Mouse (Mus musculus) stomach, embryonic 15.5 days (tissue): Measurements from ENCODE around the gene Slc7a5. TPM values are rescaled to one million over a fixed set of nuclear protein-coding genes. Genes with fewer than 3 reads are reported as not detected.

Experiments
- ATAC-seq: fragments of 200-750 bp; cut with Nextera tagmentation; 2 replicates; pipeline ENCODE4 v1.8.0; 2017; ENCODE audit warnings: low read depth, moderate number of reproducible peaks, moderate TSS enrichment; ENCODE audit not compliant: insufficient read depth, low FRiP score
- H3K27ac ChIP-seq: fragments of 300-500 bp; sonication (generic); 2 replicates; pipeline ENCODE4 v1.5.1; 2015; ENCODE audit warnings: mild to moderate bottlenecking, inconsistent platforms
- H3K27me3 ChIP-seq: fragments of 300-500 bp; sonication (generic); replicated peaks from 2 replicates; pipeline ENCODE4 v1.6.1; 2015; ENCODE audit warnings: inconsistent platforms
- H3K36me3 ChIP-seq: fragments of 300-500 bp; sonication (generic); 2 replicates; pipeline ENCODE4 v1.6.1; 2015; ENCODE audit warnings: inconsistent platforms
- H3K4me1 ChIP-seq: fragments of 300-500 bp; sonication (generic); 2 replicates; pipeline ENCODE4 v1.6.1; 2015; ENCODE audit warnings: inconsistent platforms
- H3K4me2 ChIP-seq: fragments of 300-500 bp; sonication (generic); 2 replicates; pipeline ENCODE4 v1.6.1; 2015; ENCODE audit warnings: mild to moderate bottlenecking, inconsistent platforms
- H3K4me3 ChIP-seq: fragments of 300-500 bp; sonication (generic); replicated peaks from 2 replicates; pipeline ENCODE4 v1.5.1; 2015; ENCODE audit warnings: inconsistent platforms
- H3K9ac ChIP-seq: fragments of 300-500 bp; sonication (generic); 2 replicates; pipeline ENCODE4 v1.6.1; 2015; ENCODE audit warnings: inconsistent platforms
- H3K9me3 ChIP-seq: fragments of 300-500 bp; sonication (generic); 2 replicates; pipeline ENCODE4 v1.6.1; 2016; ENCODE audit warnings: inconsistent platforms
- WGBS: fragments of 180-500 bp; shearing (Covaris S2); methylation state at CpG from one replicate; pipeline ENCODE4 v1.1.7; 2015; 5-methylcytosine and 5-hydroxymethylcytosine counted together
- polyA plus RNA-seq: library from polyadenylated mRNA; unstranded; fragments of >200 nt; fragmentation: Nextera tagmentation; extraction: Ambion mirVana; gene quantifications from 2 replicates; pipeline ENCODE4 v1.2.1, GENCODE M21; 2015

The Slc7a5 gene
- polyA plus RNA-seq, 1 experiment from 2014 or later, result 22.7 TPM

DNA sequence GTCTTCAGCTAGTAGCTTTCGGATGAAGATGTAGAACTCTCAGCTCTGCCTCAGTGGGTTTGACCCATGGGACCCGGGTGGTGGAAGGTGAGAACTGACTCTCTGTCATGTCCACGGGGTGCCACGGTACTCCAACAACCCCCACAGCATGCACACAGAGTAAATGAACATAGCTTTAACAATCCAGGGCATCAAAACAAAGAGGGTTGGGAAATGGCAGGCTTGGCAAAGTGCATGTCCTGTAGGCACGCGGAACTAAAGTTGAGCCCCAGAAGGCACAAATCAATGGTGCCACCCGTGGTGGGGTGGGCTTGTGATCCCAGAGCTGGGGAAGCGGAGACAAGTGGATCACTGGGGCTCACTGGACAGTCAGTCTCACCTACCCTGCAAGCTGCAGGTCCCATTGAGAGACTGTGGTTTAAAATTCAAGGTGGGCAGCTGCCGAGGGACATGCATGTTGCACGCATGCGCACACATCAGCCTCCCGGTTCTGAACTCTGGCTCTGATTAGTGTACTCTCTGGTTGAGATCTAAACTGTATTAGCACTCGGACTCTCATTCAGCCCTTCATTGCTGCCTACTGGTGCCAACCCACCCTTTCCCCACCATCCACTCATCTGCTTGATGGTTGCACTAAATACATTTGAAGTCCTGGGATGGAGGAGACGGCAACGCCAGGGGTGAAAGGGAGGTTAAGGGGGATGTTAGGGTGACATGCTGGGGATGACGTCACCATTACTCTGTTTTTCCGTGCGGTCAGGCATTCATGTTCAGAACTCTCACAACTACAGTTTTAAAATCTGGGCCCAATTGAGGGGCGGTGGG, 41.0 kb upstream of the Slc7a5 start:
- Histone ChIP-seq H3K27me3 (no peaks in the 10 kb centered on the region), H3K4me1 (peaks cover 36% of the 10 kb centered on the region), H3K9me3 (no peaks in the 10 kb centered on the region), H3K4me3 (peak overlapping the region; percentile 30), H3K36me3 (no peaks in the 10 kb centered on the region), H3K27ac (peak overlapping the region; percentile 92), H3K9ac (no peak overlapping the region), H3K4me2 (peak overlapping the region; percentile 64)
- no peak for ATAC-seq
- WGBS, result 52% methylated on average over 19 of the region's 19 CpGs

DNA sequence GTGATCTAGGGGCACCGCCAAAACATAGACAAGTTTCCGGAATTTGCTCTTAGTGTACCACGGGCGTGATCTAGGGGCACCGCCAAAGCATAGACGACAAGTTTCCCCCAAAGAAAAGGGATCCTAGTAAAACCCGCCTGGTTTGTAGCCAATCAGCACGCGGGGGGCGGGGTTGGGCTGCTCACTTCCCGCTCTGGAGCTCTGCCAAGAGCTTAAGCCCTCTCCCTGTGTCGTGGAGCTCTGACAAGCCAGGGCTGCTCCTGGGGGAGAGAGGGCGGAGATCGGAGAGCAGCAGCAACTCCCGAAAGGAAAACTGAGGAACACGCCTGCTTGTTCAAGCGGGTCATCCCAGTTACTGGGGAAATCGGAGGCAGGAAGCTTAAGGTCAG, 40.3 kb upstream of the Slc7a5 start:
- H3K36me3 ChIP-seq, result no peaks in the 10 kb centered on the region
- H3K4me1 ChIP-seq, result peaks cover 34% of the 10 kb centered on the region
- H3K9me3 ChIP-seq, result no peaks in the 10 kb centered on the region
- peak overlapping the region; percentile 64 for H3K4me2 ChIP-seq
- no peaks in the 10 kb centered on the region for H3K27me3 ChIP-seq
- WGBS, result under 1% methylated on average over 18 of the region's 18 CpGs
- H3K27ac ChIP-seq, result peak overlapping the region; percentile 92
- H3K4me3 ChIP-seq, result peak overlapping the region; percentile 30
- ATAC-seq, result peak; percentile 53
- H3K9ac ChIP-seq, result peak overlapping the region; percentile 20; the same call in 1 of the 2 replicates

DNA sequence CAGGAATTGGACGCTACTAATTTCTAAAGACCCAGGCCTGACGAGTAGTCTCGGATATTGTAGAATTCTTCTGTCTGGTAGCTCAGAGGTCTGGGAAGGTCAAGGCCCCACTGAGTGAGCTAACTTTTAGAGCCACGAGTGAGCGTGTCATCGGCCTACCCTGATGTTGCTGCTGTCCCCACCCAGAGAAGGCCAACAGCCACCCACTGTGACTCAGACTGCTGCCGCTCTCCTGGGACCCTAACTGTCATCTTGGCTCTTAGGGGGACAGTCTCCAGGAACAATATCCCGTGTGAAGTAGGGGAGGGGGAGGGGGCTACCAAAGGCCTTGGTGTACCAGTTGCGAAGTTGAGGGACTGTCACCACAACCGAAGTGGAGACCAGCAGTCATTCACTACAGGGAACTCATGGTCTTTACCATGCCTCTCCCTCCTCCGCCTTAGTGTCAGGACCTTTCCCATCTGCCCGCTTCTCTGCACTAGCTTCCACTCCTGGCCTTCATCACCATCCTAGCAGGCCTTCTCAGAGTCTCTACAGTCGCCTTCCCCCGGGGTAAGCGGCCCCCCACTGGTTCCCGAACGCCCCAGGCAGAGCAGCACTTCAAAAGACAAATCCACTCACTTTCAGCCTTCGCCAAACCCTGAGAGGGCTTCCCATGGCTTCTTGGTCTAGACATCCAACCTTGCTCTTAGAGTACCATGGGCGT, 39.7 kb upstream of the Slc7a5 start:
- H3K36me3 ChIP-seq, result no peaks in the 10 kb centered on the region
- 28% methylated on average over 18 of the region's 19 CpGs for WGBS
- H3K9me3 ChIP-seq, result no peaks in the 10 kb centered on the region
- no peak for ATAC-seq
- peak overlapping the region; percentile 64 for H3K4me2 ChIP-seq
- peak overlapping the region; percentile 20; the same call in 1 of the 2 replicates for H3K9ac ChIP-seq
- H3K4me1 ChIP-seq, result peaks cover 28% of the 10 kb centered on the region
- no peaks in the 10 kb centered on the region for H3K27me3 ChIP-seq
- H3K27ac ChIP-seq, result peak overlapping the region; percentile 92
- peak overlapping the region; percentile 30 for H3K4me3 ChIP-seq

DNA sequence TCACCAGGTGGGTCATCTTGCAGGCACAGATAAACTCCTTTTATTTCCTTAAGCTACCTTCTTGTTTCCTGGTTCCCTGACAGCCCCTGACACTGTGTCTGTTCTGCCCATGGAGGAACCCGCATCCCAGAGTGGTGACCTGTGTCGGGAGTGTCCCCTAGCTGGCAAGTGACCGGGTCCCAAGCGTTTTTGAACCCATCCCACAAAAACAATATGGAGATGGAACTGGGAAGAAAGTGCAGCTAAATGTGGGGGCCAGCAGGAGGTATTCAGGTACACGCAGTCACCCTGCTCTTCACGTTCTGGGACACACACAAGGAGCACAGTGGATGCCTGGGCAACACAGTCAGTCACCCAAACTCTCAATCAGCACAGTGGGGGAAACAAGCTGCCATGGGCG, 38.9 kb upstream of the Slc7a5 start:
- H3K4me1 ChIP-seq, result peaks cover 23% of the 10 kb centered on the region
- WGBS, result 85% methylated on average over 7 of the region's 7 CpGs
- no peak overlapping the region for H3K4me3 ChIP-seq
- H3K9me3 ChIP-seq, result no peaks in the 10 kb centered on the region
- ATAC-seq, result no peak
- H3K27me3 ChIP-seq, result no peaks in the 10 kb centered on the region
- no peak overlapping the region for H3K27ac ChIP-seq
- H3K9ac ChIP-seq, result no peak overlapping the region
- no peak overlapping the region for H3K4me2 ChIP-seq
- no peaks in the 10 kb centered on the region for H3K36me3 ChIP-seq

DNA sequence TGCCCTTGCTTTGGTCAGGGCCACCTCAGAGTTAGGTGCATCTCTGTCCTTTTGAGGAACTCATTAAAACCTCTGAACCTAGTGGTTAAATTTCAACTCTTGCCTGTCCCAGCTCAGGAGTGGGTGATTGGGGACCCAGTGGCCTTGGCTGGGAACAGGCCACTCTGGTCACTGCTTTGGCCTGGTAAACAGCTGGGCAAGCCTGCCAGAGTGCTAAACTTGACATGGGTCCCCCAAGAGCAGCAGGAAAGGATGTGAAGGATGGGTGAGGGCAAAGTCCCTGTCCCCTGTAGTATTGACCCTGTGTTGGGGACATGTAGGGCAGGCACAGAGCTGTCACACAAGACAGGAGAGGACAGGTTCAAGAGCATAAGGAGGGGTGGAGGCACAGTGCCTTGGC, 37.3 kb upstream of the Slc7a5 start, which contains the start of gene Car5a:
TSS of gene Car5a (minus strand) at position 74 of the 400 bp plus-strand sequence.
- Histone ChIP-seq H3K9ac (no peak within 1 kb of the TSS), H3K4me2 (no peak within 1 kb of the TSS)
- ATAC-seq, result no peak

DNA sequence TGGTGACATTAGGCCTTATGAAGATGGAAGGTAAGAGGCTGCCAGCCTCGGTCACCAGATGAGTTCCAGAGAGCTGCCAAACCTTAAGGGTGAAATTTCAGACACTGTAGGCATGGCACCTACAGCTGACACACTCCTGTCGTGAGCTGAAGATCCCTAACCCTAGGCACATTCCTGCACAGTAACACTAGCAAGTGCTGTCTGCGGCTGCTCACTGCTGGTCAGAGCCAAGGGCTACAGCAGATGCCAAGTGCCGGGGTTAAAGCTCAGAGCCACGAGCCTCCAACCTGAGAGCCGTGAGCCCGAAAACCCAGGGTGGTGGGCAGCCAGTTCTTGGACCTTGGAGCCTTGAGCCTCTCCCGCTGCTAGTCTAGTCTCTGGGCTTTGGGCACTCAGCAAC, 36.2 kb upstream of the Slc7a5 start:
- Histone ChIP-seq H3K9me3 (no peaks in the 10 kb centered on the region), H3K4me3 (no peak overlapping the region), H3K27ac (no peak overlapping the region), H3K9ac (no peak overlapping the region), H3K4me2 (no peak overlapping the region), H3K4me1 (peaks cover 16% of the 10 kb centered on the region), H3K27me3 (no peaks in the 10 kb centered on the region), H3K36me3 (no peaks in the 10 kb centered on the region)
- ATAC-seq, result no peak
- WGBS, result 75% methylated on average over 8 of the region's 8 CpGs

More for the DNA sequence above, 37.3 kb upstream of the Slc7a5 start, which contains the start of gene Car5a:
- H3K27ac ChIP-seq, result no peak within 1 kb of the TSS
- H3K4me1 ChIP-seq, result peaks cover 23% of the 10 kb centered on the region
- H3K27me3 ChIP-seq, result no peaks in the 10 kb centered on the region
- no peaks in the 10 kb centered on the region for H3K9me3 ChIP-seq
- H3K4me3 ChIP-seq, result no peak within 1 kb of the TSS
- H3K36me3 ChIP-seq, result no peaks in the 10 kb centered on the region

DNA sequence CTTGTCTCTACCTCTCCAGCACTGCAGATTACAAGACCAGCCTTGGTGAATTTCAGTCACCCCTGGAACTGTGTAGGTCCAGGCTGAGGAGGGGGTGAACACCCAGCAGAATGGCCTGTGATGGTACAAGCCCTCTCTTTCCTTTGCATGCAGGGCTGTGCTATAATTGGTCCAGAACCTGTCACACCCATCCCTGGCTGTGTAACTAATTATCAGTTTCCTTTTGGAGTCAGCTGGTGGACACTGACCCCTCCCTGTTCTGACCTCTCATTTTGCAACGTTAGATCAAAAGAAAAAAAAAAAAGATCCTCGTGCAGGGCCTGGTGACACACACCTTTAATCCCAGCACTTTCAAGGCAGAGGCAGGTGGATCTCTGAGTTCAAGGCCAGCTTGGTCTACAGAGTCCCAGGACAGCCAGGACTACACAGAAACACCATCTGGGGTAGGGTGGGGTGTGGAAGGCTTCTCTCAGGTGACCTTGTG, 35.6 kb upstream of the Slc7a5 start:
- Histone ChIP-seq H3K9me3 (no peaks in the 10 kb centered on the region), H3K4me1 (peaks cover 10% of the 10 kb centered on the region), H3K27me3 (no peaks in the 10 kb centered on the region), H3K4me2 (no peak overlapping the region), H3K36me3 (no peaks in the 10 kb centered on the region), H3K27ac (no peak overlapping the region), H3K9ac (no peak overlapping the region), H3K4me3 (no peak overlapping the region)
- no peak for ATAC-seq
- whole genome bisulfite sequencing, result 24% methylated on average over 2 of the region's 2 CpGs

DNA sequence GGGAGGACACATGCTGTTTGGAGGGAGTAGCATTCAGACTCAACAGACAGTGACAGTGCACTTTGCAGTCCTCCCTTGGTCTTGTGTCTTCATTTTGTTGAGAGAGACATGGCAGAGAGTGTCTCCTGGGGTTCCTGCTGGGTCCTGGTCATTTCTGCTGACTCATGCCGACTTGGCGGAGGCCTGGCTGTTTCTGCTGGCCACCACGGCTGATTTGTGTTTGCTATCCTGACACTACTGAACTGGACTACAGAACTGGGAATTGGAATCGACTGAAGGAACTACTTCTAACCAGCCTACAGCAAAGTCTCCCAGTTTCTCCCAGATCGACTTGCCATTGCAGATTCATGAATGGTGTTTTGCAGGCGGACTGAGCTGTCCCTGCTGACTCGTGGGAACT, 31.2 kb upstream of the Slc7a5 start:
- no peak overlapping the region for H3K9ac ChIP-seq
- ATAC-seq, result no peak
- H3K4me2 ChIP-seq, result no peak overlapping the region
- no peaks in the 10 kb centered on the region for H3K9me3 ChIP-seq
- no peaks in the 10 kb centered on the region for H3K36me3 ChIP-seq
- H3K27ac ChIP-seq, result no peak overlapping the region
- peaks cover 10% of the 10 kb centered on the region; the same call in 1 of the 2 replicates for H3K4me1 ChIP-seq
- WGBS, result 81% methylated on average over 7 of the region's 7 CpGs
- no peak overlapping the region for H3K4me3 ChIP-seq
- H3K27me3 ChIP-seq, result no peaks in the 10 kb centered on the region

DNA sequence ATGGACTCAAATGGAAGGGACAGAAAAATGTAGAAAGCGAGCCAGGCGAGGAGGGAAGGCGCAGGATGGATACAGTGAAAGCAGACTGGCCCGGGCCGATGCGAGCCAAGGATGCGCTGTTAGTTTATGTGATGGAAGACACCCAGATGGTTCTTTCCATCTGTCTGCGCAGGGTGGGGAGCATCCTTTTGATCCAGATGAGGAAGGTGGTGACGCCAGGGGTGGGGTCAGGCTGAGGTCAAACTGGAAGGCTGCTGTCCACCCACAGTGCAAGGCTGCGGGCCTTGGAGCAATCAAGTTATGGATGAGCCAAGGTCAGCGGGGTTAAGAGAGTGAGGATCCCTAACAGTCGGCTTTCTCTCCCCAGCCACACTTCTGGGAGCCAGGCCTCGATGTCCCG, 28.9 kb upstream of the Slc7a5 start:
- Histone ChIP-seq H3K27ac (no peak overlapping the region), H3K9ac (no peak overlapping the region), H3K4me3 (no peak overlapping the region), H3K36me3 (no peaks in the 10 kb centered on the region), H3K4me2 (no peak overlapping the region), H3K27me3 (no peaks in the 10 kb centered on the region), H3K9me3 (no peaks in the 10 kb centered on the region), H3K4me1 (peaks cover 10% of the 10 kb centered on the region; the same call in 1 of the 2 replicates)
- ATAC-seq, result no peak
- 43% methylated on average over 14 of the region's 14 CpGs for WGBS

DNA sequence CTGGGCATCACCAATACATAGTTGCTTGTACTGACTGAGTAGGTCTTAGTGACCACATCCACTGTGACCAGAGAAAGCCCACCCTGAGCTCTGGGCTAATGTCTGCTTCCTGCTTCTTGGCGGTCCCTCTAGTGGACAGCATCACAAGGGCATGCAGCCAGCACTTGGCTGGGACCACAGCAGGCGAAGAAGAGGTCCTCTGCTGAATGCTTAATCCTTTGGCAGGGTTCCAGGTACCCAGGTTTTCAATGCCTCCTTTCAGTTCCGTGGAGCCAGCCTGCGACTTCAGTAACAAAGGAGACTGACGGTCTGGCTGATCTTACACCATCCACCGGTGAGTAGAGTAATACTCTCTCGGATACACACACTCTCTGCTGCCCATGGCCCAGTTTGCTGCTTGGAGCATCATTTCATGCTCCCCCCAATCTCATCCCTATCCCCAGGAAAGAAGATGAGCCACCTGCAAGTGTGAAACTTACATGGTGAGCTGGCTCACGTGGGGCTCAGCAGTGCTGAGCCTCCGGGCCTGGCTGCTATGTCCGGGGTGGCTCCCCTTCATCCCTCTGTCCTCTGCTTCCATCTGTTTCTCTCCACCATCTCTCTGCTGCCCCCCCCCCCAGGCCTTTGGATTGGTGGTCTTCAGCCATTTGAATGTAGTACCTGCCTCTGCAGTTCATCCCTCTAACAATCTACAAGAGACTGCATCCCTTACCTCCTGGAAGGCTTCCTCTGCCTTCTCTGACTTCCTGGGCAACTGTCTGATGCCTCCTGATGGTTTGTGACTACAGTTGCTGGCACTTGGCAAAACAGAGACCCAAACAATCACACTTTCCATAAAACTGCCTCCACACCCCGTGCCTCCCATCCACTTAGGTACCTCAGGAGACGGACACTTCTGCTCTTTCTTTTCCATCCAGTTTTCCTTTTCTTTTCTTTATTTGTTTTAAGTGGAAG, 28.1 kb upstream of the Slc7a5 start:
- H3K4me1 ChIP-seq, result peaks cover 10% of the 10 kb centered on the region; the same call in 1 of the 2 replicates
- H3K4me2 ChIP-seq, result no peak overlapping the region
- no peak overlapping the region for H3K9ac ChIP-seq
- ATAC-seq, result no peak
- no peaks in the 10 kb centered on the region for H3K9me3 ChIP-seq
- no peaks in the 10 kb centered on the region for H3K27me3 ChIP-seq
- no peak overlapping the region for H3K4me3 ChIP-seq
- H3K27ac ChIP-seq, result no peak overlapping the region
- H3K36me3 ChIP-seq, result no peaks in the 10 kb centered on the region
- WGBS, result 46% methylated on average over 12 of the region's 12 CpGs

DNA sequence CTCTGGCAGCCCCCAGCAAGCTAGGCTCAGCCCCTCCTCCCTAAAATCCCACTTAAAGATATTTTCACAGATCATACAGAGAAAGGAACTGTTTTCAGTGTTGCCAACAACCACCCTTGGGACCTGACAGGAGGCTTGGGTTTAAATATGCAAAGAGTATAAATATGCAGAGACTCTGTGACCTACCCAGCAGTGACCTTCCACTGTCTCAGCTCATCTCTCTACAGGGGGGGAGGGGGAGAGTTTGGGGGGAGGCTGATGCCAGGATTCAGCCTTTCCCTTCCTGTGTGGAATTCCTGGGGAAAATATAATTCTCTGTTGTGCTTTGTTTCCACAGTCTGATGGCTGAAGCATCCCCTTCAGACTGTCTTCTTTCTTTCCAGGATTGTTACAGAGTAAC, 27.4 kb upstream of the Slc7a5 start:
- no peak overlapping the region for H3K4me3 ChIP-seq
- H3K9ac ChIP-seq, result no peak overlapping the region
- no peak for ATAC-seq
- H3K4me2 ChIP-seq, result no peak overlapping the region
- peaks cover 10% of the 10 kb centered on the region; the same call in 1 of the 2 replicates for H3K4me1 ChIP-seq
- H3K36me3 ChIP-seq, result no peaks in the 10 kb centered on the region
- H3K9me3 ChIP-seq, result no peaks in the 10 kb centered on the region
- no peaks in the 10 kb centered on the region for H3K27me3 ChIP-seq
- H3K27ac ChIP-seq, result no peak overlapping the region
